Mouse (Mus musculus): ENCODE measurements around the gene Il27ra. TPM values are rescaled to one million over a fixed set of nuclear protein-coding genes. Genes with fewer than 3 reads are reported as not detected.
"Not testable (repeated sequence)": the region's sequence is repeated elsewhere in the genome, so short reads cannot be mapped to it uniquely, and the experiment has no call there.

Il27ra gene
- polyA plus RNA-seq, 1 experiment from 2014 or later = 1.7 TPM

DNA sequence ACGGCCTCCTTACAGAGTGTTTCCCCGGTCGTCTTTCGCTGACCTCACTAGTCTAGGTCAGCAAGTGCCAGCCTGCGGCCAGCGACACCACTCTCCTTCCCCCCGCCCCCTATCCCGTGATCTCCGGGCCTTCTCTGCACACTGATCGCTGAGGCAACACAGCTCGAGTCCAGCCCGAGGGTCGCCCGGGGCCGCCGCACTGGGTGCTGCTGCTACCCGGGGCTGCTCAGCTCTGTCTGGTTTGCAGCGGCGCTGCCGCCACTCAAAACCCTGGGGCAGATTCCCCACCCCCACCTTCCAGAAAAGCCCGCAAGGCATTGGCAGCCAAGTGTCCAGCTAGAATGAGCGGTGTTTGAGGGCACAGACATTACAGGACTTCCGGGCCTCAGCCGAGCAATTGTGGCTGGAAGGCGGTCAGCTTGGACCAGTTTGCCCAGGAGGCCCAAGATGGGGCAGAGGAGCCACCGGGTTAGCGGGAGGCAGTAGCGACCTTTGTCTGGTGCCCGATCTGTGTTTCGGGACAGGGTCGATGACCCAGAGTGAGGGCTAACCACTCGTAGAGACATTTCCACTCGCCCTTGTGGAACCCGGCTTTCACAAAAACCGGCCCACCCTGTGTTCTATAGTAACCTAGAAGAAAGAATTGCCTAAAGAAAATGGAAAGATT lies 29.8 kb downstream of the Il27ra start:
- Histone ChIP-seq H3K36me3 (no peaks in the 10 kb centered on the region), H3K9ac (no peak overlapping the region), H3K4me1 (peaks cover 27% of the 10 kb centered on the region), H3K9me3 (no peaks in the 10 kb centered on the region), H3K27me3 (replicated peaks) (peaks cover 39% of the 10 kb centered on the region), H3K27ac (no peak overlapping the region), H3K4me3 (replicated peaks) (peak overlapping the region; percentile 51), H3K4me2 (peak overlapping the region; percentile 100)
- 15% methylated on average over 35 of the region's 35 CpGs for WGBS
- ATAC-seq (ENCODE audit: insufficient read depth, low FRiP score, low read depth) = no peak

DNA sequence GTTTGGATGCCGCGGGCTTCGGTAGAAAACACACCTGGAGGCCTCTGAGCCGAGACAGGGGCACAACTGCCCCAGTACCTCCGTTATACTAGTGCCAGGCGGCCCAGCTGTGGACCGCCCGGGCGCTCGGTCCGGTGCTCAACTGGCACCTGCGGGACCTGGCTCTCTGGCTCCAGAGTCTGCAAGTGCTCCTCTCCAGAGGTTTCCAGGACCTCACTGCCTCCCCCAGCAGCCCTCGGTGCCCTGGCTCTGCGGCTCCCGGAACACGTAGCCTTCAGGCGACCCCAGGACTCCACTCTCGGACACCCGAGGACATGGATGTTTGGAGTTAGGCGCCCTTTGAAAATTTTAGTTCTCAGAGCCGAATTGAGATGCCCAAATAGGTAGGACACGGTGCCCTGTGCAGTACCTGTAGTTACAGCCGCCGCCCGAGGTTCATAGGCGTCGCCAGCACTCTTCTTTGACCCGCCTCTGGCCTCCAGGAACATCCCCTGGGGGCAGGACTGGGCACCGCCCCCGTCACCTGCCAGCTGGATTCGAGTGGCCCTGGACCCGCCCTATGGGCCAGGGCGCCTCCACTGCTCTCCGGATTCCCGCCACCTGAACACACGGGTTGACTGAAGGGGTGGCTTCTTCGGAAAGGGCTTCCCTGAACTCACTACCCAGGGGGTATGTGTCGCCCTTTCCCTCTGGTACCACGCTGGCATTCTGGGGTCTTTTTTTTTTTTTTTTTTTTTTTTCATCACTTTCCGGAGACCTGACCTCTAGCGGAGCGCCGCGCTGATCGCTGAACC lies 30.5 kb downstream of the Il27ra start, which contains the start of gene 2210011C24Rik:
TSS of gene 2210011C24Rik (minus strand) at position 467 of the 794 bp plus-strand sequence.
- peak within 1 kb of the TSS; percentile 100 for H3K4me2 ChIP-seq
- H3K4me1 ChIP-seq = peaks cover 27% of the 10 kb centered on the region
- H3K36me3 ChIP-seq = no peaks in the 10 kb centered on the region
- no peak within 1 kb of the TSS for H3K27ac ChIP-seq
- WGBS = 1% methylated on average over 45 of the region's 45 CpGs
- peaks cover 35% of the 10 kb centered on the region for H3K27me3 ChIP-seq (replicated peaks)
- ATAC-seq (ENCODE audit: insufficient read depth, low FRiP score, low read depth) = no peak
- H3K9ac ChIP-seq = peak within 1 kb of the TSS; percentile 7
- H3K9me3 ChIP-seq = no peaks in the 10 kb centered on the region
- H3K4me3 ChIP-seq (replicated peaks) = peak within 1 kb of the TSS; percentile 51

DNA sequence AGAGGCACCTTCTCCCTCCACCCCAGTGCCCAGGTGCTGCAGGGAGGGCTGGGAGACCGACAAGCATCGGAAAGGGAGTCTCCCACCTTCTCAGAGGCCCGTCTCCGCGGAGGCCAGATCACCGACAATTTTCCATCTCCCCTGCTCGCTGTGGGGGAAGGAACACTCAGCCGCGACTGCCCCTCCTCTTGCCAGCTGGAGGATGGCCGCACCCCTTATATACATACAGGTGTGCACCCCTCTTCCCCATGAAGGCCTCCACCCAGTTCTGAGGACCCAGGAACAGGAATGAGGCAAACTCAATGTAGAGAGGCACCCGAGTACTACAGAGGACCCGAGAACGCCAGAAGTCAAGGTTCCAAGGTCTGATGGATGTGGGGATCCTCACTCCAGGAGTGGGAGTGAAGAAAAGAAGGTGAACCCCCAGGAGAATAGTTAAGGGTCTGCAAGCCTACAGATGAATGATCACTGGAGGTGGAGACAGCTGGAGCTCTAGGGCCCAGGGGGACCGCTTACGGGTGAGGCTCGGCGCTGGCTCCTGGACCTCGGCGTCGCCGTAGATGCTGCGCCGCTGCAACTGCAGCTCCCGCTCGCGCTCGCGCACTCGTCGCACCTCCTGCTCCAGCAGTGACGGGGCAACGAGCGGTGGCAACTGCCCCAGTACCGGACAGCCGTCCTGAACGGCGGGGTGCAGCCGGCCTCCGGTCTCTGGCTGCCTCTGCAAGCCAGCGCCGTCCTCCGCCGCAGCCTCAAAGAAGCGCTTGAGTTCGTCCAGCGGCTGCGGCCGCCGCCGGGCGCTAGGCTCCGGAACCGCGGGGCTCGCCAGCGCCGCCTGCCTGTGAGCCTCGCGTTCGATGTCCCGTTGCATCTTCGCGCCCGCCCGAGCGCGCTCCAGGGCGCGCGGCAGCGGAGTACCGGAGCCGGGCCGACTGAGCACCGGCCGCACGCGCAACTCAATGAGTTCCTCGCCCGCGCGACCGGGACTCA lies 31.5 kb downstream of the Il27ra start:
- peak overlapping the region; percentile 51 for H3K4me3 ChIP-seq (replicated peaks)
- no peak overlapping the region for H3K9ac ChIP-seq
- H3K9me3 ChIP-seq = no peaks in the 10 kb centered on the region
- peaks cover 35% of the 10 kb centered on the region for H3K27me3 ChIP-seq (replicated peaks)
- H3K27ac ChIP-seq = no peak overlapping the region
- H3K4me1 ChIP-seq = peaks cover 27% of the 10 kb centered on the region
- WGBS = 2% methylated on average over 80 of the region's 83 CpGs
- H3K36me3 ChIP-seq = no peaks in the 10 kb centered on the region
- peak; percentile 40; the same call in 1 of the 2 replicates for ATAC-seq (ENCODE audit: insufficient read depth, low FRiP score, low read depth)
- H3K4me2 ChIP-seq = peak overlapping the region; percentile 100

GRCm38 (mm10) chr8:84009876-84010275 lies 32.5 kb downstream of the Il27ra start:
- peak overlapping the region; percentile 51; the same call in 1 of the 2 replicates for H3K4me3 ChIP-seq (replicated peaks)
- no peak for ATAC-seq (ENCODE audit: insufficient read depth, low FRiP score, low read depth)
- WGBS = under 1% methylated on average over 11 of the region's 11 CpGs
- H3K36me3 ChIP-seq = no peaks in the 10 kb centered on the region
- H3K4me1 ChIP-seq = peaks cover 30% of the 10 kb centered on the region
- peaks cover 35% of the 10 kb centered on the region for H3K27me3 ChIP-seq (replicated peaks)
- H3K27ac ChIP-seq = no peak overlapping the region
- no peak overlapping the region for H3K9ac ChIP-seq
- no peak overlapping the region; the same call in 1 of the 2 replicates for H3K4me2 ChIP-seq
- no peaks in the 10 kb centered on the region for H3K9me3 ChIP-seq

DNA sequence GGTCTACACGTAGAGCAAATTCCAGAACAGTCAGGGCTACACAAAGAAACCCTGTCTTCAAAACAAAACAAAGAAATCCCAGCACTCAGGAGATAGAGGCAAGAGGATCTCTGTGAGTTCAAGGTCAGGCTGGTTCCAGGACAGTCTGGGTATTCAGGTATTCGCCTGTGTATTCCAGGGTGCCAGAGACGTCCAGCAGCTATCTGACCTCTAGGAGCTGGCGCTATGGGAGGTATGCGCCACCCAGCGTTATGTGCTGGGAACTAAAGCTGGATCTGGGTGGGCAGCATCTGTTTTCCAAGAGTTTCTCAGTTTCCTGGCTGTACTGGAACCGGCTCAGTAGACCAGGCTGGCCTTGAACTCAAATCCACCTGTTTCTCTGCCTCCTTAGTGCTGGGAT lies 34.0 kb downstream of the Il27ra start:
- H3K36me3 ChIP-seq = no peaks in the 10 kb centered on the region
- H3K4me1 ChIP-seq = peaks cover 34% of the 10 kb centered on the region
- no peak overlapping the region for H3K4me3 ChIP-seq (replicated peaks)
- no peak overlapping the region for H3K9ac ChIP-seq
- no peaks in the 10 kb centered on the region for H3K9me3 ChIP-seq
- peaks cover 33% of the 10 kb centered on the region for H3K27me3 ChIP-seq (replicated peaks)
- no peak overlapping the region for H3K4me2 ChIP-seq
- H3K27ac ChIP-seq = no peak overlapping the region
- WGBS = 33% methylated on average over 7 of the region's 7 CpGs
- no peak for ATAC-seq (ENCODE audit: insufficient read depth, low FRiP score, low read depth)

GRCm38 (mm10) chr8:84005502-84005901 lies 36.9 kb downstream of the Il27ra start:
- H3K9ac ChIP-seq; ATAC-seq (ENCODE audit: insufficient read depth, low FRiP score, low read depth); H3K27me3 ChIP-seq (replicated peaks); H3K4me2 ChIP-seq; H3K9me3 ChIP-seq; H3K27ac ChIP-seq; H3K4me3 ChIP-seq (replicated peaks): not testable (repeated sequence)
- Histone ChIP-seq H3K4me1 (peaks cover 23% of the 10 kb centered on the region), H3K36me3 (peaks cover 15% of the 10 kb centered on the region)
- whole genome bisulfite sequencing = 91% methylated on average over 7 of the region's 7 CpGs

- Histone ChIP-seq H3K4me1 (peaks cover 21% of the 10 kb centered on the region), H3K9ac (peak overlapping the region; percentile 24; the same call in 1 of the 2 replicates), H3K4me3 (replicated peaks) (peak overlapping the region; percentile 58), H3K36me3 (peaks cover 17% of the 10 kb centered on the region), H3K27me3 (replicated peaks) (no peaks in the 10 kb centered on the region), H3K4me2 (peak overlapping the region; percentile 85), H3K9me3 (no peaks in the 10 kb centered on the region), H3K27ac (peak overlapping the region; percentile 89)
- ATAC-seq (ENCODE audit: insufficient read depth, low FRiP score, low read depth) = peak; percentile 86
- under 1% methylated on average over 30 of the region's 30 CpGs for WGBS
These were observed 37.7 kb downstream of the Il27ra start for GRCm38 (mm10) chr8:84004533-84005201.

- WGBS = 75% methylated on average over 6 of the region's 6 CpGs
These were observed 38.7 kb downstream of the Il27ra start for GRCm38 (mm10) chr8:84003612-84004246.

DNA sequence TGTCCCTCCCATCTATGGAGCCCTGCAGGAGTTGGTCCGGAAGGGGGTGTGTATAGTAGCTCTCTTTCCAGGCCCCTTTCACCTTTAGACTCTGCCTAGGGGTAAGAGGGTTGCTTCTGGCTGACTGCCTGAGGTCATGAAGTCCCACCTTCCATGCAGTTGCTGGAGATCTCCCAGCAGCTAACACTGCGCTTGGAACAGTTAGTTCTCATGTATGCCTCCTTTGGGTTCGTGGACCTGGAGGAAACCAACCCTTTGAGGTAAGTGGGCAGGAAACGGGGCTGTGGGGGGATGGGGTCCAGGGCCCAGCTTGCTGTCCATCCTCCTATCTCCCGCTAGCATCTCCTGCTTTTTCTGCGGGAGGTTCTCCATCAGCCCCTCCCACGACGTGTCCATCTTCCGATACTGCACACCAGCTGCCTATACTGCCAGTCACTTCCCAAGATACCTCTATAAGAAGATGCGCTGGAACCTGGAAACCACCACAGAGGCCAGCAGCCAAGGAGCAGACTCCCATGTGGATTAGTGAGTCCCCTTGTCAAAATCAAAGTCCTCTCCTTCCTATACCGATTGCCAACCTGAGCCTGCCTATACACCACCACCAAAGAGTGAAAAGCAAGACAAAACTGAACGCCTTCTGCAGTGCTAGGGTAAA lies 39.3 kb downstream of the Il27ra start:
- Histone ChIP-seq H3K9me3 (no peaks in the 10 kb centered on the region), H3K27me3 (replicated peaks) (no peaks in the 10 kb centered on the region), H3K4me1 (peaks cover 32% of the 10 kb centered on the region), H3K4me2 (no peak overlapping the region), H3K36me3 (peaks cover 20% of the 10 kb centered on the region), H3K9ac (no peak overlapping the region), H3K27ac (no peak overlapping the region), H3K4me3 (replicated peaks) (no peak overlapping the region)
- WGBS = 65% methylated on average over 12 of the region's 12 CpGs
- ATAC-seq (ENCODE audit: insufficient read depth, low FRiP score, low read depth) = no peak

More at GRCm38 (mm10) chr8:84003612-84004246, 38.7 kb downstream of the Il27ra start:
- peak overlapping the region; percentile 58 for H3K4me3 ChIP-seq (replicated peaks)
- no peak for ATAC-seq (ENCODE audit: insufficient read depth, low FRiP score, low read depth)
- no peaks in the 10 kb centered on the region for H3K9me3 ChIP-seq
- peak overlapping the region; percentile 85 for H3K4me2 ChIP-seq
- H3K27ac ChIP-seq = no peak overlapping the region
- peaks cover 20% of the 10 kb centered on the region for H3K36me3 ChIP-seq
- H3K4me1 ChIP-seq = peaks cover 31% of the 10 kb centered on the region
- no peaks in the 10 kb centered on the region for H3K27me3 ChIP-seq (replicated peaks)
- no peak overlapping the region for H3K9ac ChIP-seq

GRCm38 (mm10) chr8:84001281-84002000 lies 40.9 kb downstream of the Il27ra start, which contains the start of gene 1700067K01Rik:
TSS of gene 1700067K01Rik (plus strand) at chr8:84001502.
- Histone ChIP-seq H3K27me3 (replicated peaks) (no peaks in the 10 kb centered on the region), H3K4me3 (replicated peaks) (peak within 1 kb of the TSS; percentile 6; the same call in 1 of the 2 replicates), H3K36me3 (peaks cover 20% of the 10 kb centered on the region), H3K27ac (no peak within 1 kb of the TSS), H3K9me3 (no peaks in the 10 kb centered on the region), H3K4me2 (peak within 1 kb of the TSS; percentile 21), H3K4me1 (peaks cover 32% of the 10 kb centered on the region), H3K9ac (no peak within 1 kb of the TSS)
- no peak for ATAC-seq (ENCODE audit: insufficient read depth, low FRiP score, low read depth)
- WGBS = 47% methylated on average over 61 of the region's 61 CpGs

Measured in stomach, embryonic 15.5 days (tissue).